Mouse (Mus musculus) C2C12 (cell line): ENCODE data around the gene Oxsr1.

ENCODE experiments used
- CTCF ChIP-seq: IDR thresholded peaks from one replicate; pipeline ENCODE4 v1.5.1; 2011; ENCODE audit not compliant: control insufficient read depth, insufficient read depth, insufficient read length
- MYOD1 ChIP-seq: IDR thresholded peaks from one replicate; pipeline ENCODE4 v1.6.1; 2011; ENCODE audit warnings: low read depth; ENCODE audit not compliant: control insufficient read depth, insufficient read length

DNA sequence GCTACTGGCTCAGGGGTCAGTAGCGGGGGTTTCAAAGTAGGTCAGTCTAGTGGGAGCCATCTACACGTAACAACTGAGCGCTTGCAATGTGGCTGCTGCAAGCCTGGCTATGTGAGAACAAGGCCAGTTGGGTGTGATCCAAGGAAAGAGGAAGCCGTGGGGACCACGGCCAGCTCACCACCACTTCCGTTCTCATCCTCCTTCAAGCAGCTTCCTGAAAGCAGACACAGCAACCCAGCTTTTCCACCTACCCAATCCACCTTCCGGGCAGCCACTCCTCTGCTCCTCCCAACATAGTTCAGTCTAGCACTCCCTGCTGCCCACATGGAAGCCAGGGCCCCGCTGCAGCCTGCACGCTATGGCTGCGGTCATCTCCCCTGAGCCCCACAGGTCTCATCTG is 12.1 kb upstream of the Oxsr1 start:
- TF ChIP-seq CTCF, result no peak
- no peak for TF ChIP-seq MYOD1
